Mouse (Mus musculus) embryonic facial prominence, embryonic 11.5 days (tissue): ENCODE results near the gene Stk11. TPM values are rescaled to one million over a fixed set of nuclear protein-coding genes. Genes with fewer than 3 reads are reported as not detected.
A peak's percentile ranks its signal among the peaks of the same experiment; 100 is the strongest.

Experiments
- ATAC-seq: fragments of 200-750 bp; cut with Nextera tagmentation; replicated peaks from 2 replicates; pipeline ENCODE4 v1.8.0; 2017; ENCODE audit warnings: low read depth; ENCODE audit not compliant: insufficient number of reproducible peaks, low FRiP score, low TSS enrichment
- DNase-seq: peaks from one replicate; pipeline ENCODE4 v3.0.0-alpha.2; 2015; ENCODE audit warnings: low spot score
- H3K27ac ChIP-seq: fragments of 300-500 bp; sonication (generic); replicated peaks from 2 replicates; pipeline ENCODE4 v1.5.1; 2014; ENCODE audit warnings: mild to moderate bottlenecking, low read depth, low read length, control low read depth
- H3K27me3 ChIP-seq: fragments of 300-500 bp; sonication (generic); 2 replicates; pipeline ENCODE4 v1.6.1; 2014; ENCODE audit warnings: mild to moderate bottlenecking, low read length, moderate library complexity, mixed read lengths; ENCODE audit not compliant: control insufficient read depth, insufficient read depth
- H3K36me3 ChIP-seq: fragments of 300-500 bp; sonication (generic); replicated peaks from 2 replicates; pipeline ENCODE4 v1.6.1; 2014; ENCODE audit warnings: low read depth, mild to moderate bottlenecking, low read length, moderate library complexity, mixed read lengths; ENCODE audit not compliant: control insufficient read depth, insufficient read depth
- H3K4me1 ChIP-seq: fragments of 300-500 bp; sonication (generic); 2 replicates; pipeline ENCODE4 v1.6.1; 2014; ENCODE audit warnings: low read length, mixed read lengths; ENCODE audit not compliant: control insufficient read depth, insufficient read depth
- H3K4me2 ChIP-seq: fragments of 300-500 bp; sonication (generic); 2 replicates; pipeline ENCODE4 v1.6.1; 2014; ENCODE audit warnings: low read depth, mild to moderate bottlenecking, control low read depth, low read length, moderate library complexity
- H3K4me3 ChIP-seq: fragments of 300-500 bp; sonication (generic); 2 replicates; pipeline ENCODE4 v1.5.1; 2014; ENCODE audit warnings: low read depth, low read length, control low read depth
- H3K9ac ChIP-seq: fragments of 300-500 bp; sonication (generic); replicated peaks from 2 replicates; pipeline ENCODE4 v1.6.1; 2014; ENCODE audit warnings: mild to moderate bottlenecking, control low read depth, low read length
- H3K9me3 ChIP-seq: fragments of 300-500 bp; sonication (generic); replicated peaks from 2 replicates; pipeline ENCODE4 v1.6.1; 2016; ENCODE audit warnings: mild to moderate bottlenecking, low read length, inconsistent platforms, mixed read lengths; ENCODE audit not compliant: control insufficient read depth
- WGBS: fragments of 180-500 bp; shearing (Covaris S2); extraction: QIAGEN DNeasy Blood & Tissue Kit; methylation state at CpG from one replicate; pipeline ENCODE4 v1.1.7; 2014; 5-methylcytosine and 5-hydroxymethylcytosine counted together
- polyA plus RNA-seq: library from polyadenylated mRNA; unstranded; fragments of >200 nt; fragmentation: Nextera tagmentation; extraction: Ambion mirVana; gene quantifications from 2 replicates; pipeline ENCODE4 v1.2.1, GENCODE M21; 2014

Stk11 gene
- polyA plus RNA-seq, 1 experiment from 2014 or later: 16.6 TPM

DNA sequence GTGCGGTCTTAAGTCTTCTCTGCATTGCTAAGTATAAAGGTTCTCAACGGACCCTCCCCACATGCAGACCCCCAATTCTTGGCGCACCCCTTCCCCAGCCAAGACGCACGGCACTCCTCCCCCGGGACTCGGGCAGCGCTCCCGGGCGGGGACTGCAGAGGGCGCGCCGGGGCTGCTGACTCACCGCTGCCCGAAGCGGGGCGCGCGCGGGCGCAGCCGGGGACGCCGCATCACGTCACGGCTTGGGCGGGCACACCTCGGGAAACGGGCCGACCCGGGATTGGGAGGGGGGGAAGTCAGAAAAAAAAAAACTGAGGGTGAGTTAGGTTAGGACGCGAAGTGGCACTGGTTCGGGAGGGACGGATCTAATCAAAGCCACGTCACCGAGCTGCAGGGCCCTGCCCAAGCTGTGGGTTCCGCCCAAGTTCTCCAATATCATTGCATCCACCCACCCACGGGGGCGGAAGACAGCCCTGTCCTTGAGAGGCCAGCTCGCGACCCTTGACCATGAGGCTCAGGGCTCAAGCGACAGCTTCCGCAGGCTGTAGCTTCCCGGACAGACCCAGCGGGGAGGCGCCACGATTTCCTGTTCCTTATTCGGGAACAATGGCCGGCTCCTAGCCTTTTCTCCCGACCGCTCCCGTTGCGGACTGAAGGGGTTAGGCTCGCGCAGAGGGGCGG lies 33.1 kb downstream of the Stk11 start:
- under 1% methylated on average over 55 of the region's 57 CpGs for WGBS
- peaks cover 26% of the 10 kb centered on the region for H3K36me3 ChIP-seq
- H3K4me1 ChIP-seq: peaks cover 8% of the 10 kb centered on the region

DNA sequence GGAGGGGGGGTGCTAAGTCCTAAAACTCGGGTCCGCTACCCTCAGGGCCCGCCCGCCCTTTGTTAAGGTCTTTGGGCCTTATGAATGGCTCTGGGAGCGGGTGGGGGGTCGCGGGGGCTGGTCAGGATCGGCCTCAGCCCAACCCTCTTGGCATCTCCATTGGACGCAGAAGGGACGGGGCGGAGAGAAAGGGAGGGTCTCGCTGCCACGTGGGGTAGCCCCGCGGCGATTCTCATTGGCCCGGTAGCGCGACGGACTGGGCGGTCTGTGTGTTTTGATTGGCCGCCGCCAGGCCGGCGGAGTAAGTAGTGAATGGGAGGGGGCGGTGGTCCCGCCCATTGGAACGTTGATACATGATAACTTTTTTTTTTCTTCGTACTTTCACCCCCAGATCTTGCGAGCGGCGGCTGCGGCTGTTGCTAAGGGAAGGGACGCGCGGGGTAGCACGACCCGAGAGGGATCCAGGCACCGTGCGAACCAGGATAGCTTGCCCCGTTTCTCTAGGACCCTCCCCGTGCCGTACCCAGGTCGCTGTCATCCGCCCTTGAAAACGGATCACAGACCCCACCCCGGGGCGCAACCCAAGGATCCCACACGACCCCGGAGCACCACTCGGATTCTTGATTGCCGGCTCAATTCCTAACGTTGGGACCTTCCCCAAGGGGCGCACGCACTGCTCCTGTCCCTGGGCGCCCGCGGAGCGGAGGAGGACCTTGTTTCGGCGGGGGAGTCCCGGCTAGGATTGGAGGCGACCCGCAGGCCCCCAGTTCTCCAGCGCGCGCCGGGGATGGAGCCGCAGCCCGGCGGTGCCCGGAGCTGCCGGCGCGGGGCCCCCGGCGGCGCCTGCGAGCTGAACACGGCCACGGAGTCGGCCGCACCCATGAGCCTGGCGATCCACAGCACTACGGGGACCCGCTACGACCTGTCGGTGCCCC lies 34.0 kb downstream of the Stk11 start:
- under 1% methylated on average over 88 of the region's 88 CpGs for WGBS
- Histone ChIP-seq H3K4me2 (peak overlapping the region; percentile 99), H3K4me3 (peak overlapping the region; percentile 100), H3K36me3 (peaks cover 34% of the 10 kb centered on the region), H3K9me3 (no peaks in the 10 kb centered on the region), H3K27me3 (no peaks in the 10 kb centered on the region), H3K4me1 (peaks cover 13% of the 10 kb centered on the region), H3K27ac (peak overlapping the region; percentile 99), H3K9ac (peak overlapping the region; percentile 100)
- ATAC-seq: peak; percentile 70
- peak; percentile 99 for DNase-seq

More for the DNA sequence above, 33.1 kb downstream of the Stk11 start:
- Histone ChIP-seq H3K27ac (peak overlapping the region; percentile 99), H3K4me2 (peak overlapping the region; percentile 99), H3K9ac (peak overlapping the region; percentile 98), H3K4me3 (peak overlapping the region; percentile 100), H3K9me3 (no peaks in the 10 kb centered on the region), H3K27me3 (no peaks in the 10 kb centered on the region)
- peak; percentile 11 for ATAC-seq
- peak; percentile 94 for DNase-seq

DNA sequence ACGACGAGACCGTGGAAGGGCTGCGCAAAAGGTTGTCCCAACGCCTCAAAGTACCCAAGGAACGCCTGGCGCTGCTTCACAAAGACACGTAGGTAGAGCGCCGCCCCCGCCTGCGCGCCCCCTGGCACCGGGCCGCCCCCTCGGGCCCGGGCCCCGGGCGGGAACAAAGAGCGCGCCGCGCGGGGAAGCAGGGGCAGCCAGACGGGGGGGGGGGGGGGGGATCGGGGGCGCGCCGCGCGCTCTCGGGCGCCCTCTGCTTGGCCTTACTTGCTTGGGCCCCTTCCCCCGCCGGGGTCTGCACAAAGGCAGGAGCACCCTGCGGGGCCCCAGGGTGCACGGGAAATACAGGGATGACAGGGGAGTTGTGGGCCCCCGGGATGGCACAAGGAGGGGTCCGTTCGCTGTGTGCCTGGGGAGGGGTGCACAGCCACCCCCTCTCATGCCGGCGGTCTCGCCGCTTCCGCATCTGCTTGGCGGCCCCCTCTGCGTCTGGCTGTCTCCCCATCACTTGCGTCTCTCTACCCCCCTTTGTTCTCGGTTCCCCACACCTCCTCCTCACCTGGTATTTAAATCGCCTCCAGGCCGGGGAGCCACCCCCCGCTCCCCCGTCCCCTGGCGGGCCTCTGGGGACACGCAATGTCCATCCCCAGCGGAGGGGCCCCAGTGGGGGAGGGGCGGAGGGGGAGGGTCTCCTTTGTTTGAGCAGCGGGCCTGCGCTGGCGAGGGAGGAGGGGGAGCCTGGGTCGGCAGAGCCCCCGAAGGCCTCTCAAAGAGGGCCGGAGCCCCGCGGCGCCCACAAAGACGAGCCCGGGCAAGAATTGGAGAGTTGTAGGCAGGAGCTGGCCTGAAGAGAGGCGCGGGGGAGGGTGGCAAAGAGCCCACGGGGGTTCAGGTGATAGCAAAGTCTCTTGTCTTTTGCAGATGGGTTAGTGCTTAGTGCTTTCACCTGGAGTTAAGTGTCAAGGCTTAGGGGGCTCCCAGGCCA lies 34.9 kb downstream of the Stk11 start:
- Histone ChIP-seq H3K27ac (peak overlapping the region; percentile 99), H3K4me1 (peaks cover 16% of the 10 kb centered on the region), H3K36me3 (peaks cover 37% of the 10 kb centered on the region), H3K9ac (peak overlapping the region; percentile 100), H3K9me3 (no peaks in the 10 kb centered on the region), H3K27me3 (no peaks in the 10 kb centered on the region), H3K4me3 (peak overlapping the region; percentile 100), H3K4me2 (peak overlapping the region; percentile 99)
- WGBS: 1% methylated on average over 57 of the region's 71 CpGs
- DNase-seq (peak; percentile 90), ATAC-seq (no peak)

DNA sequence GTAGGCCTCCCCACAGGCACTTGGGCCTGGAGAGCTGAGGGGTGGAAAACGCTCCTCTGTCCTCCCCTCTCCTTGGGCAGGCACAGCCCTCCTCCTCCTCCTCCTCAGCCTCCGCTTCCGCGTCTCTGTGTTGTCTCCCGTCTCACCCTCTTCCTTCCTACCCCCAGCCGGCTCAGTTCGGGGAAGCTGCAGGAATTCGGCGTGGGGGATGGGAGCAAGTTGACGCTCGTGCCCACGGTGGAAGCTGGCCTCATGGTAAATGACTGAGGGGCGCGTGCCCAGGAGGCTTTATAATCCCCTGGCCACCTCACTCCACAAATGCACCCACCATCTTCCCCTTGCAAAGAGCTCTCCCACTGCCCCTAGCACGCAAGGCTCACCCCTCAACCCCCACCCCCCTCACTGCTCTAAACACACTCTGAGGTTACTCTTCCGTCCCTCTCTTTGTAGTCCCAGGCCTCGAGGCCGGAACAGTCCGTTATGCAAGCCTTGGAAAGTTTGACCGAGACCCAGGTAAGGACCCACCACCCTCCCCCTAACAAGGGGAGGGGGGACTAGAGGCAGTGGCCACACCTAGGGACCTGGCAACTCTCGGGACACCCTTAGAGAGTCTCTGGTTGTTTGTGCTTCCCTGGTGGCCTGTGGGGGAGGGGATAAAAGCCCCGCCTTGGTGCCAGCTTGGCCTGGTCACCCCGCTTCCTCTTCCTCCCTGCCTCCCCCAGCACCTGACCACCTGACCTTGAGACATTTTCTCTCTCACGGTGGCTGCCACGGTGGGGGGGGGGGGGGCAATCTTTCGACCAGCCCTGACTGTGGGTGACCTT lies 35.8 kb downstream of the Stk11 start:
- Histone ChIP-seq H3K4me1 (peaks cover 21% of the 10 kb centered on the region), H3K27ac (peak overlapping the region; percentile 99), H3K9me3 (no peaks in the 10 kb centered on the region), H3K4me3 (peak overlapping the region; percentile 100), H3K27me3 (no peaks in the 10 kb centered on the region), H3K9ac (peak overlapping the region; percentile 100), H3K4me2 (peak overlapping the region; percentile 99), H3K36me3 (peaks cover 40% of the 10 kb centered on the region)
- DNase-seq: peak; percentile 60
- under 1% methylated on average over 24 of the region's 26 CpGs for WGBS
- ATAC-seq: no peak

GRCm38 (mm10) chr10:80152071-80152872 lies 36.7 kb downstream of the Stk11 start:
- peaks cover 48% of the 10 kb centered on the region for H3K36me3 ChIP-seq
- H3K9ac ChIP-seq: peak overlapping the region; percentile 100
- H3K4me3 ChIP-seq: peak overlapping the region; percentile 100
- WGBS: 3% methylated on average over 15 of the region's 15 CpGs
- H3K27ac ChIP-seq: peak overlapping the region; percentile 99
- H3K4me2 ChIP-seq: peak overlapping the region; percentile 99
- DNase-seq (peak; percentile 70), ATAC-seq (no peak)
- H3K27me3 ChIP-seq: no peaks in the 10 kb centered on the region
- peaks cover 24% of the 10 kb centered on the region for H3K4me1 ChIP-seq
- H3K9me3 ChIP-seq: no peaks in the 10 kb centered on the region

DNA sequence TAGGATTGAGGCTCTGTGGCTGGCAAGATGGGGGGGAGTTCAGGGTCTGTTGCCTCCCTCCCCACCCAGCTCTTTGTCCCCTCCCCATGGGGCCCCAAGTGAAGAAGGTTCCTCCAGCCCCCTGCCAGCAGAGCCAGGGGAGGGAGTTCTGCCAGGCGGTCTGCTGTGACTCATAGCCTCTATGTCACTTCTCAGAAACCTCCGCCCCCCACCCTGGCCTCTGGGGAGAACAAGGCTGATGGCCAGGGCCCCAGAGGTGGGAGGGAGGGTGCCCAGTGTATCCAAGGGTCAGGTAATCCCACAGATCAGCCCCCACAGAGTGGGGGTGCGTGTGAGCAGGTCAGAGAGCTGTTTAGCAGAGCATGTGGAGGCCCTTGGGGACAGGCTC lies 37.3 kb downstream of the Stk11 start:
- H3K9ac ChIP-seq: peak overlapping the region; percentile 100
- WGBS: 35% methylated on average over 3 of the region's 3 CpGs
- DNase-seq: no peak
- H3K36me3 ChIP-seq: peaks cover 48% of the 10 kb centered on the region
- H3K9me3 ChIP-seq: no peaks in the 10 kb centered on the region
- peak overlapping the region; percentile 100 for H3K4me3 ChIP-seq
- peak overlapping the region; percentile 99 for H3K27ac ChIP-seq
- peak overlapping the region; percentile 99 for H3K4me2 ChIP-seq
- peaks cover 27% of the 10 kb centered on the region for H3K4me1 ChIP-seq
- ATAC-seq: no peak
- no peaks in the 10 kb centered on the region for H3K27me3 ChIP-seq
